Mouse (Mus musculus): ENCODE measurements around the gene Paqr8. TPM values are rescaled to one million over a fixed set of nuclear protein-coding genes. Genes with fewer than 3 reads are reported as not detected.
A peak's percentile ranks its signal among the peaks of the same experiment; 100 is the strongest.

Gene Paqr8
- polyA plus RNA-seq, 1 experiment from 2014 or later: 2.1 TPM

DNA sequence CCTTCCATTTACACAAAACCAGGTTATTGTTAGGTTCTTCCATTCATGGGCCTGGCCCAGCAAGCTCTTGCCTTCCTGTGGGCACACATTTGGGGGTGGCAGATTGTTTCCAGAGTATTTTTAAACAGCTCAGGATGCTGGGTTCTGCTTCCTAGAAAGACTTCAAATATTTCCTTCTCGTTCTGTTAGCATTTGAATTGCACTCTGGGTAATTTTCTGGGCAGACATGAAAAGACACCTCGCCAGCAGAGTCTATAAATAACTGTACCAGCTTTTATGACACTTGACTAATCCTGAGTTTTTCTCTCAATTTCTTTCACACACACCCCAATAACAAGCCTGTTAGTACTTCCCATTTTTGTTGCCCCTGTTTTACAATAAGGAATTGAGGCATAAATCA is 50.9 kb downstream of the Paqr8 start:
- Histone ChIP-seq H3K4me1 (replicated peaks; ENCODE audit: insufficient read depth, low read length) (no peaks in the 10 kb centered on the region), H3K27ac (no peak overlapping the region), H3K4me3 (replicated peaks; ENCODE audit: low read depth, low read length) (no peak overlapping the region), H3K9me3 (replicated peaks; ENCODE audit: low read length) (no peaks in the 10 kb centered on the region), H3K36me3 (ENCODE audit: insufficient read depth, low read length) (no peaks in the 10 kb centered on the region), H3K4me2 (ENCODE audit: low read length) (no peak overlapping the region), H3K27me3 (ENCODE audit: insufficient read depth, low read length) (no peaks in the 10 kb centered on the region), H3K9ac (ENCODE audit: low read depth, low read length) (no peak overlapping the region)
- no peak for ATAC-seq (replicated peaks; ENCODE audit: low FRiP score, low read depth)
- DNase-seq (ENCODE audit: low spot score): no peak
- 42% methylated on average over 2 of the region's 2 CpGs for WGBS
- no peak for TF ChIP-seq CTCF (IDR thresholded peaks at IDR 0.05; ENCODE audit: low read depth)

DNA sequence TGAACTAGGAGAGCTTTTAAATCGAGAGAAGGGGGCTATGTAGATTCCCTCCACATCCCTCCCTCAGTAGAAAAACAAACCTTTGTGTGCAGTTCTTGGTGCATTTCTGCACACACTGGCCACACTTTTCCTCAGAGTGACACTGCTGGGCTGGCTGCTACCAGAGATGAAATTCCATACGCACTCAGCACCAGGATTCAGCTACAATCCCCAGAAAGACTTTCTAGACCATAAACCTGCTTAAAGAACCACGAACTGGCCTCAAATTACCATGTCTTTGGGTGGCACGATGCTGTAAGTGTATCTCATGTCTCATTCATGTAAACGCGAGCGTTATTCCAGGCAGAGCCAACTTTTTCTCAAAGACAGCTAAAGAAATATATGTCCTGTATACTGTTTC is 51.5 kb downstream of the Paqr8 start:
- H3K4me1 ChIP-seq (replicated peaks; ENCODE audit: insufficient read depth, low read length): no peaks in the 10 kb centered on the region
- TF ChIP-seq CTCF (IDR thresholded peaks at IDR 0.05; ENCODE audit: low read depth): no peak
- WGBS: 43% methylated on average over 7 of the region's 7 CpGs
- no peak overlapping the region for H3K4me2 ChIP-seq (ENCODE audit: low read length)
- no peaks in the 10 kb centered on the region for H3K36me3 ChIP-seq (ENCODE audit: insufficient read depth, low read length)
- H3K27ac ChIP-seq: no peak overlapping the region
- no peaks in the 10 kb centered on the region for H3K27me3 ChIP-seq (ENCODE audit: insufficient read depth, low read length)
- H3K9me3 ChIP-seq (replicated peaks; ENCODE audit: low read length): no peaks in the 10 kb centered on the region
- H3K4me3 ChIP-seq (replicated peaks; ENCODE audit: low read depth, low read length): no peak overlapping the region
- DNase-seq (ENCODE audit: low spot score) (peak; percentile 67), ATAC-seq (replicated peaks; ENCODE audit: low FRiP score, low read depth) (no peak)
- H3K9ac ChIP-seq (ENCODE audit: low read depth, low read length): no peak overlapping the region

DNA sequence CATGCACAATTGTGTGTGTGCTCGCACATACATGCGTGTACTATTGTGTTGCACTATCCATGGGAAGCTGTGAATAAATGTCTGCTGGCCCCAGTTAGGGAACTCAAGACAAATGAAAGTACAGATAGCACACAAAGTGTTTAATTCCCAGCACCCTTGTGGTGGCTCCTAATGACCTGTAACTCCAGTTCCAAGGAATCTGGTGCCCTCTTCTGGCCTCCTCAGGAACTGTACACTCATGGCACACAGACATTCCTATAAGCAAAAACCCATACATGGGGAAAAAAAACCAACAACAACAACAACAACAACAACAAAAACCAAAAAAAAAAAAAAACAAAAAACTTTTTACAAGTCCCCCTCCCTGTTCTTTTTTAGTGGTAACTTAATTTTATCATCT is 52.6 kb downstream of the Paqr8 start:
- Histone ChIP-seq H3K36me3 (ENCODE audit: insufficient read depth, low read length) (no peaks in the 10 kb centered on the region), H3K4me2 (ENCODE audit: low read length) (no peak overlapping the region), H3K9me3 (replicated peaks; ENCODE audit: low read length) (no peaks in the 10 kb centered on the region), H3K4me3 (replicated peaks; ENCODE audit: low read depth, low read length) (no peak overlapping the region), H3K27me3 (ENCODE audit: insufficient read depth, low read length) (no peaks in the 10 kb centered on the region), H3K4me1 (replicated peaks; ENCODE audit: insufficient read depth, low read length) (no peaks in the 10 kb centered on the region), H3K9ac (ENCODE audit: low read depth, low read length) (no peak overlapping the region), H3K27ac (no peak overlapping the region)
- TF ChIP-seq CTCF (IDR thresholded peaks at IDR 0.05; ENCODE audit: low read depth): peak; percentile 20; the same call in 1 of the 2 replicates
- ATAC-seq (replicated peaks; ENCODE audit: low FRiP score, low read depth) (no peak), DNase-seq (ENCODE audit: low spot score) (no peak)
- WGBS: 95% methylated on average over 2 of the region's 2 CpGs

DNA sequence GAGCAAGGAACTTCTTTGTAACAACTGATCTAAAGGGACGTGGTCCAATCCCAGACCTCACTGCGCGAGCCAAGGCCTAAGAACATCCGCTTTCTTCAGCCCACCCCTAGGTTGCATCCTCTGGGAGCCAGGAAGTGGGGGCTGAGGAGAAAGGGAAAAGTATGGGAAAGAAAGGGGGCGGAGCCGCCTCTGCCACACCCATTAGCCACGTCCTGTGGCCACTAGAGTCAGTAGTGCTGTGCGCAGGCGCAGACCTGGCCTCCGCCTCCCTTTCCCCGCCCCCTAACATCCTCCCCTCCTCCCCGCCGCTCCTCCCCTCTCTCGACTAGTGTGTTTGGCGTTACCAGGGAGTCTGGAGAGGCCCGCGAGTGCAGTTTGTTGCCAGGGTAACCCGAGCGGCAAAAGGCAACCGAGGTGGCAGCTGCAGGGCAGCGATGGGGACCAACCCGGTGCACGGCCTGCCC is 60.9 kb downstream of the Paqr8 start, which contains the start of gene Efhc1:
Gene Efhc1, plus strand, starts transcription at position 327 of the 464 bp plus-strand sequence.
- TF ChIP-seq CTCF (IDR thresholded peaks at IDR 0.05; ENCODE audit: low read depth): peak; percentile 17; the same call in 1 of the 2 replicates
- Histone ChIP-seq H3K4me3 (replicated peaks; ENCODE audit: low read depth, low read length) (peak within 1 kb of the TSS; percentile 43), H3K9me3 (replicated peaks; ENCODE audit: low read length) (no peaks in the 10 kb centered on the region), H3K4me2 (ENCODE audit: low read length) (peak within 1 kb of the TSS; percentile 55), H3K4me1 (replicated peaks; ENCODE audit: insufficient read depth, low read length) (no peaks in the 10 kb centered on the region), H3K36me3 (ENCODE audit: insufficient read depth, low read length) (no peaks in the 10 kb centered on the region), H3K9ac (ENCODE audit: low read depth, low read length) (peak within 1 kb of the TSS; percentile 43), H3K27ac (peak within 1 kb of the TSS; percentile 69), H3K27me3 (ENCODE audit: insufficient read depth, low read length) (no peaks in the 10 kb centered on the region)
- under 1% methylated on average over 20 of the region's 23 CpGs for WGBS
- ATAC-seq (replicated peaks; ENCODE audit: low FRiP score, low read depth) (peak; percentile 97), DNase-seq (ENCODE audit: low spot score) (peak; percentile 98)

DNA sequence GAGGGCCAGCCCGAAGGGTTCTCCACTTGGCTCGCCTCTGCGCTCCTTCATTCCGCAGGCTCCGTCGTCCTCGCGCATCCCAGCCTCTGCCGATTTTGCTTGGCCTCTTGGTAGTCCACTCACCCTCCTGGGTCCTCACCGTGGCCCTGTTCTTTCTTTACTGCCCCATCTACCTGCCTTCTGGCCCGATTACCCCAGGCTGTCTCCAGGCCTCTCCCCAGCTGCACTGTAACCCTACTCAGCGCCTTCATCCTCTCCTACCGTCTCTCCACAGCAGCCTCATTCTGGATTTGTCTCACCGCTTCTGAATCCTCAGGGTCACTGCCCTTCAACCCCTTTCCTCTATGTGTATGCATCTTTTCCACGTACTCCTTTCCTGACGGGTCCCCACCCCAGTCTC is 61.4 kb downstream of the Paqr8 start:
- ATAC-seq (replicated peaks; ENCODE audit: low FRiP score, low read depth): no peak; the same call in 1 of the 2 replicates
- Histone ChIP-seq H3K4me3 (replicated peaks; ENCODE audit: low read depth, low read length) (peak overlapping the region; percentile 43), H3K4me2 (ENCODE audit: low read length) (peak overlapping the region; percentile 55), H3K9ac (ENCODE audit: low read depth, low read length) (peak overlapping the region; percentile 43; the same call in 1 of the 2 replicates), H3K9me3 (replicated peaks; ENCODE audit: low read length) (no peaks in the 10 kb centered on the region), H3K4me1 (replicated peaks; ENCODE audit: insufficient read depth, low read length) (no peaks in the 10 kb centered on the region), H3K27me3 (ENCODE audit: insufficient read depth, low read length) (no peaks in the 10 kb centered on the region), H3K27ac (no peak overlapping the region), H3K36me3 (ENCODE audit: insufficient read depth, low read length) (no peaks in the 10 kb centered on the region)
- DNase-seq (ENCODE audit: low spot score): no peak
- no peak for TF ChIP-seq CTCF (IDR thresholded peaks at IDR 0.05; ENCODE audit: low read depth)
- 4% methylated on average over 16 of the region's 16 CpGs for WGBS

DNA sequence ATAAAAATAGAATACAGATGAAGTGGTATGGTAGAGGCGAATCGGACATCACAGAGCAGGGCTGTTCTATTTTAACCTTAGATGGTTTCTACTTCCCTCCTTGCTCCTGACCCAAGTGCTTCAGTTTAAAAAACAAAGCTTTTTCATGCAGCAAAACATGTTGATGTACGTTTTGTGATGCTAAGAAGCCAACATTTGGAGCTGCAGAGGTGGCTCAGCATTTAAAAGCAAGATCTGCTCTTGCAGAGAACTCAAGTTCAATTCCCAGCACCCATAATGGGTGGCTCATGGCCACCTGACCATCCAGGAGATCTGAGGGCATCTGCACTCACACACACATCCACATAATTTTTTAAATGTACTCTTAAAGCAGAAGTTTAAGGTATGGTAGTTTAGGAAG is 64.5 kb downstream of the Paqr8 start:
- DNase-seq (ENCODE audit: low spot score) (no peak), ATAC-seq (replicated peaks; ENCODE audit: low FRiP score, low read depth) (no peak)
- H3K4me3 ChIP-seq (replicated peaks; ENCODE audit: low read depth, low read length): no peak overlapping the region
- no peak overlapping the region for H3K4me2 ChIP-seq (ENCODE audit: low read length)
- no peak overlapping the region for H3K9ac ChIP-seq (ENCODE audit: low read depth, low read length)
- TF ChIP-seq CTCF (IDR thresholded peaks at IDR 0.05; ENCODE audit: low read depth): no peak
- WGBS: 83% methylated on average over 3 of the region's 3 CpGs
- H3K4me1 ChIP-seq (replicated peaks; ENCODE audit: insufficient read depth, low read length): no peaks in the 10 kb centered on the region
- no peaks in the 10 kb centered on the region for H3K36me3 ChIP-seq (ENCODE audit: insufficient read depth, low read length)
- H3K27me3 ChIP-seq (ENCODE audit: insufficient read depth, low read length): no peaks in the 10 kb centered on the region
- H3K9me3 ChIP-seq (replicated peaks; ENCODE audit: low read length): no peaks in the 10 kb centered on the region
- no peak overlapping the region for H3K27ac ChIP-seq

DNA sequence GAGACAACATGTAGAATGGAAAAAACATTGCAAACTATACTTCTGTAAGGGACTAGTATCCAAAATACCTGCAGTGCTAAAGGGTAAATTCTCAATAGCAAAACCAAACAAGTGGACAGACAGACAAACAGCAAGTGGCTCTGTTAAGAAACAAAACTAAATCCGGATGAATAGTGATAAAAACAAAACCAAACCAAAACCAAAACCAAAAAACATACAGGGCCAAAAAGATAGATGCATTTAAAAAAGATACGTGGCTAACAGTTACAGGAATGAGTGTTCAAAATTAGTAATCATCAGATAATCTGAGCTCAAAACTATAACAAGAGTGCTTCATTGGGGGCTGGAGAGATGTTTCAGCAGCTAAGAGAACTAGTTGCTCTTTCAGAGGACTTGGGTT is 79.2 kb downstream of the Paqr8 start:
- DNase-seq (ENCODE audit: low spot score) (no peak), ATAC-seq (replicated peaks; ENCODE audit: low FRiP score, low read depth) (no peak)
- no peak for TF ChIP-seq CTCF (IDR thresholded peaks at IDR 0.05; ENCODE audit: low read depth)
- H3K9me3 ChIP-seq (replicated peaks; ENCODE audit: low read length): no peaks in the 10 kb centered on the region
- H3K4me3 ChIP-seq (replicated peaks; ENCODE audit: low read depth, low read length): no peak overlapping the region
- no peaks in the 10 kb centered on the region for H3K27me3 ChIP-seq (ENCODE audit: insufficient read depth, low read length)
- H3K9ac ChIP-seq (ENCODE audit: low read depth, low read length): no peak overlapping the region
- H3K27ac ChIP-seq: no peak overlapping the region
- H3K4me1 ChIP-seq (replicated peaks; ENCODE audit: insufficient read depth, low read length): no peaks in the 10 kb centered on the region
- WGBS: 95% methylated on average over 2 of the region's 2 CpGs
- no peaks in the 10 kb centered on the region for H3K36me3 ChIP-seq (ENCODE audit: insufficient read depth, low read length)
- H3K4me2 ChIP-seq (ENCODE audit: low read length): no peak overlapping the region
